Mouse (Mus musculus): Measurements from ENCODE around the gene Ncoa1. TPM values are rescaled to one million over a fixed set of nuclear protein-coding genes. Genes with fewer than 3 reads are reported as not detected.

The Ncoa1 gene
- total and polyA plus RNA-seq, 3 experiments: 4.1 to 55.7 (median 12.6) TPM

DNA sequence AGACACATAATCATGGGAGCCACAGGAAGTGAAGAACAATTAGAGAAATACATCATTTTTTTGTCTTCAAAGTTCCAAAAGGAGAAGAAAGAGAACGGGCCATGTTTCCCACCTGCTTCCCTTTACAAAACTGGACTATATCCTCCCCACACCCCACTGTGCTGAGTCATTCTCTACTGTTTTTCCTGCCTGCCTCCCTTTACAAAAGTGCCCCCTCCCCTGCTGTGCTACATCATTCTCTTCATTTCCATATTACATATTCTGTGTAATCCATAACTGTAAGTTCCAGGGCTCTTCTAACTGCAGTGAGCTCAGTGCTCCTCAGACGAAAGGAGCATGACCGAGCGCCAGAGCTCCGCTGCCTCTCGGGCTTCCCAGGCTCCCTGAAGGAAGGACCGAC is 80.8 kb downstream of the Ncoa1 start:
- no peaks in the 10 kb centered on the region for H3K9me3 ChIP-seq (replicated peaks)
- ATAC-seq (ENCODE audit: extremely low read depth, insufficient number of reproducible peaks, low FRiP score, poor library complexity, severe bottlenecking): no peak
- H3K4me3 ChIP-seq (ENCODE audit: low read depth, low read length): no peak overlapping the region
- DNase-seq (ENCODE audit: low spot score): no peak
- H3K36me3 ChIP-seq (replicated peaks): no peaks in the 10 kb centered on the region
- TF ChIP-seq GATA1 (IDR thresholded peaks at IDR 0.05; ENCODE audit: borderline replicate concordance, low read length): no peak
- no peak for TF ChIP-seq GATA2 (IDR thresholded peaks at IDR 0.05; ENCODE audit: borderline replicate concordance, low read depth, low read length)
- no peak for TF ChIP-seq POLR2AphosphoS5 (IDR thresholded peaks at IDR 0.05; ENCODE audit: insufficient replicate concordance, low read depth, low read length)
- TF ChIP-seq TAL1 (conservative IDR thresholded peaks at IDR 0.05; ENCODE audit: low read depth, low read length): no peak
- TF ChIP-seq CTCF (IDR thresholded peaks at IDR 0.05; ENCODE audit: low read depth, low read length): no peak
- no peaks in the 10 kb centered on the region for H3K27me3 ChIP-seq (ENCODE audit: insufficient read depth, low read length)
- peaks cover 9% of the 10 kb centered on the region for H3K4me1 ChIP-seq (ENCODE audit: insufficient read depth, low read depth, low read length)

DNA sequence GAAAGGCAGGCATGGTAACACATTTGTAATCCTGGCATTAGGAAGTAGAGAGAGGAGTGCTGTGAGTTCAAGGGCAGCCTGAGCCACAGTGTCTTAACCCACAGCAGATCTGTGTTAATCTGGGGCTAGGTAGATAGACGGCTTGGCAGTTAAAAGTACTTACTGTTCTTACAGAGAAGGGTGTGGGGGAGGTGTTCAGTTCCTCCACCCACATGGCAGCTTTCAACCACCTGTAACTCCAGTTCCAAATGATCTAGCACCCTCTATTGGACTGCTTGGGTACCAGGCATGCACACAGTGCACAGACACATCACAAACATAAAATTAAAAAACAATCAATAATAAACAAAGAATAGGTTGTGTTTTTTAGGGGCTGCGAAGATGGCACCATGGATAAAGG is 84.4 kb downstream of the Ncoa1 start:
- Histone ChIP-seq H3K9me3 (replicated peaks) (no peaks in the 10 kb centered on the region), H3K36me3 (replicated peaks) (no peaks in the 10 kb centered on the region), H3K27me3 (ENCODE audit: insufficient read depth, low read length) (no peaks in the 10 kb centered on the region), H3K4me1 (ENCODE audit: insufficient read depth, low read depth, low read length) (peaks cover 9% of the 10 kb centered on the region), H3K4me3 (ENCODE audit: low read depth, low read length) (no peak overlapping the region)
- no peak for ATAC-seq (ENCODE audit: extremely low read depth, insufficient number of reproducible peaks, low FRiP score, poor library complexity, severe bottlenecking)
- TF ChIP-seq GATA1 (IDR thresholded peaks at IDR 0.05; ENCODE audit: borderline replicate concordance, low read length) (no peak), TAL1 (conservative IDR thresholded peaks at IDR 0.05; ENCODE audit: low read depth, low read length) (no peak), CTCF (IDR thresholded peaks at IDR 0.05; ENCODE audit: low read depth, low read length) (no peak), GATA2 (IDR thresholded peaks at IDR 0.05; ENCODE audit: borderline replicate concordance, low read depth, low read length) (no peak), POLR2AphosphoS5 (IDR thresholded peaks at IDR 0.05; ENCODE audit: insufficient replicate concordance, low read depth, low read length) (no peak)
- no peak for DNase-seq (ENCODE audit: low spot score)

DNA sequence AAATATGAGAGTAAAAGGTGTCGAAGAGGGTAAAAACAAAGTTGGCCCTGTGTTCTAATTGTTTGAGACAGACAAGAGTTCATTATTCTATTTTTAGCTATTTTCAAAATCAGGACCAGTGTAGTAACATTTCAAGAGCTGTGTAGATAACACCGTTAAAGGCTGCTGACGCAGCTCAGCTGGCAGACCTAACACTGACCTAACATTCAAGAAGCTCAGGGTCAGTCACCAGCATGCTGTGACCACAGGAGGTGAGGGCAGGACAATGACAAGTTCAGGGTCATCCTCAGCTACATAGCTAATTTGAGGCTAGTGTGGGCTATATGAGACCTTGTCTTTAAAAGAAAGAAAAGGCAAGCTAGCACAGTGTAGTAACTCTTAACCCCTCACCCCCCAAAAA is 84.9 kb downstream of the Ncoa1 start:
- peaks cover 9% of the 10 kb centered on the region for H3K4me1 ChIP-seq (ENCODE audit: insufficient read depth, low read depth, low read length)
- no peaks in the 10 kb centered on the region for H3K9me3 ChIP-seq (replicated peaks)
- ATAC-seq (ENCODE audit: extremely low read depth, insufficient number of reproducible peaks, low FRiP score, poor library complexity, severe bottlenecking) (no peak), DNase-seq (ENCODE audit: low spot score) (no peak)
- TF ChIP-seq POLR2AphosphoS5 (IDR thresholded peaks at IDR 0.05; ENCODE audit: insufficient replicate concordance, low read depth, low read length): no peak
- TF ChIP-seq TAL1 (conservative IDR thresholded peaks at IDR 0.05; ENCODE audit: low read depth, low read length): no peak
- TF ChIP-seq GATA2 (IDR thresholded peaks at IDR 0.05; ENCODE audit: borderline replicate concordance, low read depth, low read length): no peak
- no peak for TF ChIP-seq CTCF (IDR thresholded peaks at IDR 0.05; ENCODE audit: low read depth, low read length)
- no peak for TF ChIP-seq GATA1 (IDR thresholded peaks at IDR 0.05; ENCODE audit: borderline replicate concordance, low read length)
- no peak overlapping the region for H3K4me3 ChIP-seq (ENCODE audit: low read depth, low read length)
- no peaks in the 10 kb centered on the region for H3K36me3 ChIP-seq (replicated peaks)
- H3K27me3 ChIP-seq (ENCODE audit: insufficient read depth, low read length): no peaks in the 10 kb centered on the region

DNA sequence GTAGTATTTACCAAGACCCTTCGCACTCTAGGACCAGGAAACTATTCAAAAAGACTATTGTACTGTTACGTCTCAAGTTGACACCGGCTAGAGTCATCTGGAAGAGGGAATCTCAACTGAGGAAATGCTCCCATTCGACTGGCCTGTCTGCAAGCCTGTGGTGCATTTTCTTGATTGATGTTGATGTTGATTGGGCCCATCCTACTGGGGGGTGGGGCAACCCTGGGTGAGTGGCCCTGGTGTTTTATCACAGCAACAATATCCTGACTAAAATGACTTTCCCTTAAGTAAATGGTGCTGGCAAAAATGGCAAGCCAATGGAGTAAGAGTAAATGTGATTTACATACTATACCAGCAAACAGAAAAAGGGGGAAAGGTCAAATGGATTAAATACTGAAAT is 85.7 kb downstream of the Ncoa1 start:
- Histone ChIP-seq H3K9me3 (replicated peaks) (no peaks in the 10 kb centered on the region), H3K4me1 (ENCODE audit: insufficient read depth, low read depth, low read length) (peaks cover 7% of the 10 kb centered on the region), H3K4me3 (ENCODE audit: low read depth, low read length) (no peak overlapping the region), H3K27me3 (ENCODE audit: insufficient read depth, low read length) (no peaks in the 10 kb centered on the region), H3K36me3 (replicated peaks) (no peaks in the 10 kb centered on the region)
- TF ChIP-seq GATA2 (IDR thresholded peaks at IDR 0.05; ENCODE audit: borderline replicate concordance, low read depth, low read length): no peak
- DNase-seq (ENCODE audit: low spot score) (no peak), ATAC-seq (ENCODE audit: extremely low read depth, insufficient number of reproducible peaks, low FRiP score, poor library complexity, severe bottlenecking) (no peak)

DNA sequence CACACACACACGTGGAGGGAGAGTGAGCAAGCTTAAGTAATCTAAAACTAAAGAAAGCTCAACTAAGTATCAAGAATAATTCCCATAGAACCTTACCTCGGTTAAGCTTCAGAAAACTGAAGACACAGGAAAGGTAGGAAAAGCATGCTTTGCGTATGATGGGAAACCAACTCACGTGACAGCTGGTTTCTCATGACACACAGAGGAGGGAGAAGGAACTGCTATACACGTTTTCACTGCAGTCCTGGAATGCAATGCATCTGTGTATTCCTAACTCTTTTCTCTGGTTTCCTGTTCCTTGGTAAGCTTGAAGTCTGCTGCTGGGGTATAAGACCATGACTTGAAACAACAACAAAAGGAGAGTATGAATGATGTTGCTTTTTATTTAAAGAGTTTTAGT is 86.3 kb downstream of the Ncoa1 start:
- no peak for DNase-seq (ENCODE audit: low spot score)
- 0 out of 2 replicates have a peak, but pooled peaks cover 5% of the 10 kb centered on the region for H3K4me1 ChIP-seq (ENCODE audit: insufficient read depth, low read depth, low read length)
- H3K9me3 ChIP-seq (replicated peaks): no peaks in the 10 kb centered on the region
- no peaks in the 10 kb centered on the region for H3K36me3 ChIP-seq (replicated peaks)
- TF ChIP-seq CTCF (IDR thresholded peaks at IDR 0.05; ENCODE audit: low read depth, low read length) (no peak), TAL1 (conservative IDR thresholded peaks at IDR 0.05; ENCODE audit: low read depth, low read length) (no peak), GATA2 (IDR thresholded peaks at IDR 0.05; ENCODE audit: borderline replicate concordance, low read depth, low read length) (no peak)
- no peak for ATAC-seq (ENCODE audit: extremely low read depth, insufficient number of reproducible peaks, low FRiP score, poor library complexity, severe bottlenecking)
- H3K27me3 ChIP-seq (ENCODE audit: insufficient read depth, low read length): no peaks in the 10 kb centered on the region
- no peak overlapping the region for H3K4me3 ChIP-seq (ENCODE audit: low read depth, low read length)

DNA sequence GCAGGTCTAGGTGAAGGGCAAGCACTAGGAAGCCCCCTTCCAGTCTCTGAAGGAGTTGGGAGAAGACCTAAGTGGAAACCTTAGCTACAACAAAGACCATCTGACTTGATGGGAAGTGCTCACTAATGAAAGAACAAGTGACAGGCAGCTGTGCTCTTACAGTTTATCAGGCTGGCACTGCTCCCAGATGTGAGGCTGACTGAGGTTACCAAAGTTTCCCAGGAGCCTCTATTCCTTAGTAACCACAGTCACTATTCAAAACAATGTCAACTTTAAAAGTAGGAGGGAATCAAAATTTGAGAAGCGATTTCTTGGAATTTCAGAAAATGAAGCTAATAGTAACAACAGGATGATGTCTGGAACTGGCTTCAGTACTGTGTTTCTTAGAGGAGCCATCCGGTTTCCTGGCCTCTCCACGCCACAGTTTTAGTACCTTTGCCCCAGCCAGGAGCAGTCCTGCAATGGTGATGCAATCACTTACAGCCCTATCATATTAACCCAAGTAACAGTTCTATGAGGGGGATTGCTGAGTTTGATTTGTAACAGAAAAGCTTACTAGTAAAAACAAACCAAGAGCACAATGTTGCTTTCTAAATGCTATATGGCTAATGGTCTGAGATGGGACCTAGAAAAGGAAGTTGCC is 90.8 kb downstream of the Ncoa1 start:
- no peak for TF ChIP-seq CTCF (IDR thresholded peaks at IDR 0.05; ENCODE audit: low read depth, low read length)
- TF ChIP-seq GATA1 (IDR thresholded peaks at IDR 0.05; ENCODE audit: borderline replicate concordance, low read length): no peak
- no peak for TF ChIP-seq GATA2 (IDR thresholded peaks at IDR 0.05; ENCODE audit: borderline replicate concordance, low read depth, low read length)
- TF ChIP-seq POLR2AphosphoS5 (IDR thresholded peaks at IDR 0.05; ENCODE audit: insufficient replicate concordance, low read depth, low read length): no peak
- no peak for TF ChIP-seq TAL1 (conservative IDR thresholded peaks at IDR 0.05; ENCODE audit: low read depth, low read length)
- no peak for ATAC-seq (ENCODE audit: extremely low read depth, insufficient number of reproducible peaks, low FRiP score, poor library complexity, severe bottlenecking)

DNA sequence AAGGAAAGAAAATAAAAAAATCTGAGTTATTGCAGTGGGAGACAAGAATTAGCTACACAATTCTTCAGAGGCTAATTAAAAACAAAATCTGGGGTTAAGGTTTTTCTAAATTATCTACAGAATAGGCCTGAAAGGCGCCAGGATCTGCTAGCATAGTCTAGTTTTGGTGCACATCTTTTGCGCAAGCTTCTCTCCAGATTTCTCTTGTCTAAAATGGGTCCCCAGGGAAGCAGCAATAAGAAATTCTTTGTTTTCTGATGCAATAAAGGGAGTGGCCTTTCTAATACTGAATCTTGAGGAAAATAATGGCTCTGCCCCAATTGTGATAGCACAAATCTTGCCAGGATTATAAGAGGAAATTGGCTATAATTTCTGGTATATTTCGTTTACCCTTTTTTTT is 93.9 kb downstream of the Ncoa1 start:
- DNase-seq (ENCODE audit: low spot score) (no peak), ATAC-seq (ENCODE audit: extremely low read depth, insufficient number of reproducible peaks, low FRiP score, poor library complexity, severe bottlenecking) (no peak)
- no peaks in the 10 kb centered on the region; the same call in 1 of the 2 replicates for H3K27me3 ChIP-seq (ENCODE audit: insufficient read depth, low read length)
- H3K9me3 ChIP-seq (replicated peaks): no peaks in the 10 kb centered on the region
- TF ChIP-seq TAL1 (conservative IDR thresholded peaks at IDR 0.05; ENCODE audit: low read depth, low read length): no peak
- no peak for TF ChIP-seq CTCF (IDR thresholded peaks at IDR 0.05; ENCODE audit: low read depth, low read length)
- no peak for TF ChIP-seq GATA2 (IDR thresholded peaks at IDR 0.05; ENCODE audit: borderline replicate concordance, low read depth, low read length)
- H3K36me3 ChIP-seq (replicated peaks): no peaks in the 10 kb centered on the region
- H3K4me1 ChIP-seq (ENCODE audit: insufficient read depth, low read depth, low read length): no peaks in the 10 kb centered on the region
- no peak overlapping the region for H3K4me3 ChIP-seq (ENCODE audit: low read depth, low read length)

More for the DNA sequence above, 90.8 kb downstream of the Ncoa1 start:
- H3K4me1 ChIP-seq (ENCODE audit: insufficient read depth, low read depth, low read length): no peaks in the 10 kb centered on the region
- no peaks in the 10 kb centered on the region for H3K36me3 ChIP-seq (replicated peaks)
- no peak for DNase-seq (ENCODE audit: low spot score)
- H3K27me3 ChIP-seq (ENCODE audit: insufficient read depth, low read length): no peaks in the 10 kb centered on the region
- no peak overlapping the region for H3K4me3 ChIP-seq (ENCODE audit: low read depth, low read length)
- no peaks in the 10 kb centered on the region for H3K9me3 ChIP-seq (replicated peaks)

All from G1E (cell line).